Mouse (Mus musculus) thymus, postnatal 10 days (tissue): ENCODE data around the gene Zfp36.
"Not testable (repeated sequence)": the region's sequence is repeated elsewhere in the genome, so short reads cannot be mapped to it uniquely, and the experiment has no call there.

Experiments
- DNase-seq, 2 experiments: peaks; one replicate each; pipeline ENCODE4 v3.0.0; 2021; ENCODE audit warnings: low spot score in 2 of 2

Gene Zfp36

DNA sequence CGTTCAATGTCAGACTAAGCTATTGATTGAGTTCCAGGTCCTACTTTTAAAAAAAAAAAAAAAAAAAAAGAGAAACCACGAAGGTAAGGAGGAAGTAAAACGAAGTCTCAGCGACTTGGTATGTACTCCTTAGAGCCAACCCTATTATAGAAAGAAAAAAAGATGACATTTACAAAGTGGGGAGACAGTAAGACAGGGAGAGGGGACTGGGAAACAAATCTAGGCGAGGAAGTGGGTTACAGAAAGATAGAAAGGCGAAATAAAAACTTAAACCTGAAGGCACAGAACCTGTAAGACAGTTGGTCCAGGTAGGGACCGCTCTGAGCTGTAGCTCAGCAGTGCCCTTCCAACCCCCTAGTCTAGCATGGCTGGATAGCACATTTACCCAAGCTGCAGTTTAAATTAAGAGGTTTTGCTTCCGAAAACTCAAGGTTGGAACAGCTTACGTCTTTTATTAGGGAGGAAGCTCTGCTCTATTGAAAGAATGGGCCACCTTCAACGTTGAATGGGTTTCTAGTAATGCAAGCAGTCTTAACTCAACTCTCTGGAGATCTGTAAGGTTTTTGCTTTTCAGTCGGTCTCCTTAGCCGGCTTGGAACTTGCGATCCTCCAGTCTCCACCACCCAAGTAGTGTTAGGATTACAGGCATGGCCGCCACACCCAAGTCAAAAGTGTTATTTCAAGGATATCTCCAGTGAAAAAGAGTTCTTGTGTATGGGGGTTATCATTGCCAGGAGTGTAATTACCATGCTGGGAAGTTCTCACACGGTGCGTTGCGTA lies at the start of gene Zfp36:
TSS of gene Zfp36 (minus strand) at position 17 of the 780 bp plus-strand sequence.
- DNase-seq: no peak

DNA sequence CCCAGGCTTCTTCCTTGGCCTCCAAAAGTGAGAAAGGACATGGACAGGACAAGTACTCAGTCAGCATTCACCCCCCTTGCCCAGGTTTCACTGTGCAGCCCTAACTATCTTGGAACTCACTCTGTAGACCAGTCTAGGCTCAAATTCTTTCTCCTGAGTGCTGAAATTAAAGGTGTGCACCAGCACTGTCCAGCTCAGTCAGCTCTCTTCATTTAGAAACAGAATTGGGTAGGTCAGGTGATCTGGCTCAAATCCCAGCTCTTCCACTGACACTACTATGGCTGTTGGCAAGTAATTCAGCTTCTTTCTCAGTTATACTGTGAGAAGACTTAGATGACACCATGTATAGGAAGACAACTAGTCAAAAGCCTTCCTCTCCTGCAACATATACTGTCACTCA lies 47.7 kb upstream of the Zfp36 start:
- no peak for DNase-seq

GRCm38 (mm10) chr7:28423018-28423417 lies 43.0 kb upstream of the Zfp36 start:
- no peak for DNase-seq

DNA sequence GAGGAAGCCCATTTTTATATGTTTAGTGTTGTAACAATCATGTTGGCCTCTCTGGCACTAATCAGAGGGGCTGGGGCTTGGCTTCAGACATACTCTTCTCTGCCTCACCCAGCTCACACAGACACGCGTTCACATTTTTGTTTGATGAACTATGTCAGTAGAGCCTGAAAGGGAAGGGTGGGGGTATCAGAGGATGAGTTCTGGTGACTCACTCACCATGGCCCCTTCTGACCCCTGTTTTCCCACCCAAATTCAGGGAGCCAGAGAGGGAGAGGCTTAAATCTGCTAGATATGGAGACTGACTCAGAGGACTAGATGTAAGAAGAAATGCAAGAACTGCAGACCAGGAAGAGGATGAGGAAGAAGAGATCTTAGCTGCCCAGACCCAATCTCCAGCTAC lies 39.4 kb upstream of the Zfp36 start:
- DNase-seq: no peak

- DNase-seq: no peak
Observed at GRCm38 (mm10) chr7:28418096-28418670, 38.1 kb upstream of the Zfp36 start.

GRCm38 (mm10) chr7:28417368-28417767 lies 37.3 kb upstream of the Zfp36 start:
- DNase-seq: no peak

DNA sequence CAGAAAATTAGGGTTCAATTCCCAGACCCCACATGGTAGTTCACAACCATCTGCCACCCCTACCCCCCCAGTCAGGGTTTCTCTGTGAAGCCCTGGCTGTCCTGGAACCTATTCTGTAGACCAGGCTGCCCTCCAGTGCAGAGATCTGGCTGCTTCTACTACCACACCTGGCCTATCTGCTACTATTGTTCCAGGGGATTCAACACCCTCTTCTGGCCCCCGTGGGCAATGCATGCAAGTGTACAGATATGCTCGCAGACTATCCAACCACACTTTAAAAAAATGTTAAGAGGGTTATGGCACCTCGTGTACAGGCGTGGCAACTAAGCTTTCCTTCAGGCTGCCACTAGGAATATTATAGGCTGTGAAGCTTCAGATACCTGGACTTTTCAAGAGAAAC lies 32.8 kb upstream of the Zfp36 start:
- peak in 1 of 2 experiments; percentile 22 for DNase-seq

DNA sequence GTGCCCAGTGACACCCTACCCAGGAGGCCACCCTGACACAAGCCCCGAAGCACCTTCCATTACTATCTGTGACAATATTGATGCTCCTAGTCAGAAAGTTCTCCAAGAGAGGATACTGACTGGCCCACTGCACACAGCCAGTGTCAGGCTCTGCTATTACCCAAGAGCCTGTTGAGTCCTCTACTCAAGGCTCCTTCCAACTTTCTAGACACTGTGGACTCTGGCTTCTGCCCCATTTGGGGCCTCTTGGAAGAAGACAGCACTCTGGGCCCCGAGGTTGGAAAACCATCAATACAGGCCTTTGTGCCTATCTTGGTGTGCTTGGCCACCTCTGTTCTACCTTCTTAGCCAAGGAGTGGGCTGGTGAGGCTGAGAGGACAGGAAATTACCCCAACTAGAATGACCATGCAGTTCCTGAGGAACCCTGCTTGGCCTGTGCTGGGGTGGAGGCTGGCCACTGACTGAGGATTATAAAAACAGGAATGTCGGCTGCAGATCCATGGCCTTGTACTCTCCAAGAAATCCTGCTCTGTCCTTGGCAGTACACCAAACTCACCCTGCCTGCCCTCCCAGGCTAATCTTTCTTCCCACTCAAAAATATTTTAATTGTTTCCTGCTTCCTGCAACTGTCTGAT lies 30.9 kb upstream of the Zfp36 start:
- DNase-seq: no peak

GRCm38 (mm10) chr7:28401942-28402341 lies 21.9 kb upstream of the Zfp36 start:
- DNase-seq: no peak

DNA sequence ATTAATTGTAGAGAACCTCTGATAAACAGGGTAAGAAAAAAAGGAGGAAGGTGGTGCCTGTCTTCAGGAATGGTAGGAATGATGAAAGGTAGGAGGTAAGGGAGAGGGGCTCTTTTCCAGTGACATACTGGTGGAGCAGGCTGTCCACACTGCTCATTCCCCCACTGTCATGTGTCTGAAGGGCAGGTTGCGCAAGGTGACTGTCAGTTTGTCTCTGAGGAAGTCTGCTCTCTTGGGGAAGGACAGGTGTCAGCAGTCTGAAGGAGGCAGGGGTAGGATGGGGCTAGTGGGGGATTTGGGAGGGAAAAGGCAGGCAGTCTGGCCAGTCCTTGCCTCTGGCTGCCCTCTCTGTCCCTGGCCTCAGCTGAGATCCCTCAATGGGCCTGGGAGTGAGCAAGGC lies 21.0 kb upstream of the Zfp36 start:
- no peak for DNase-seq

GRCm38 (mm10) chr7:28398696-28399340 lies 18.8 kb upstream of the Zfp36 start:
- no peak for DNase-seq

DNA sequence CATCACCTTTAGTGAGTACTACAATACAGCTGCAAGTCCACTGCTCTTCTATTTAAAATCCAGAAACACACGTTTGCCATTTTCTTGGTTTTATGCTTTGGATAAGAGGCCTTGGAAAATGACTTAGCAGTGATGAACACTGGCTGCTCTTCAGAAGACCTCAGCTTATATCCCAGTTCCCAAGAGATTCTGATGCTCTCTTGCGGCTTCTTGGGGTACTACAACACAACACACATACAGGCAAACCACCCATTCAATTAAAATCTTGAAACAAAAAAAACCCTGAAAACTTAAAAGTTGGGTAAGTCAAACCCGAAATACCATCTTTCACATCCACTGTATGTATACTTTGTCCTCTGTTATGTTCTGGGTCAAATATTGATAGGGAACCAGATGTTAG lies 17.9 kb upstream of the Zfp36 start:
- DNase-seq: no peak

DNA sequence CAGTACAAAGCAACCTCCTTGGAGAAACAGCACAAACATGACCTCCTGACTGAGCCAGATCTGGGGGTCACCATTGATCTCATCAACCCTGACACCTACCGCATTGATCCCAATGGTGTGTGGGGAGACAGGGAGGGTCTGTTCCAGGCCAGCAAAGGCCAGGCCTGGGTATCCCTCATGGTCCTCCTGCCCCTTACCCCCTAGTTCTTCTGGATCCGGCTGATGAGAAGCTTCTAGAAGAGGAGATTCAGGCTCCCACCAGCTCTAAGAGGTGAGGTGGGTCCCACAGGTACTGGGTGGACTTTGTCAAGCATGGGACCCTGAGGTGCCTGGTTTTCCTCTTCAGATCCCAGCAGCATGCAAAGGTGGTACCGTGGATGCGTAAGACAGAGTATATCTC lies 15.4 kb upstream of the Zfp36 start:
- no peak for DNase-seq

DNA sequence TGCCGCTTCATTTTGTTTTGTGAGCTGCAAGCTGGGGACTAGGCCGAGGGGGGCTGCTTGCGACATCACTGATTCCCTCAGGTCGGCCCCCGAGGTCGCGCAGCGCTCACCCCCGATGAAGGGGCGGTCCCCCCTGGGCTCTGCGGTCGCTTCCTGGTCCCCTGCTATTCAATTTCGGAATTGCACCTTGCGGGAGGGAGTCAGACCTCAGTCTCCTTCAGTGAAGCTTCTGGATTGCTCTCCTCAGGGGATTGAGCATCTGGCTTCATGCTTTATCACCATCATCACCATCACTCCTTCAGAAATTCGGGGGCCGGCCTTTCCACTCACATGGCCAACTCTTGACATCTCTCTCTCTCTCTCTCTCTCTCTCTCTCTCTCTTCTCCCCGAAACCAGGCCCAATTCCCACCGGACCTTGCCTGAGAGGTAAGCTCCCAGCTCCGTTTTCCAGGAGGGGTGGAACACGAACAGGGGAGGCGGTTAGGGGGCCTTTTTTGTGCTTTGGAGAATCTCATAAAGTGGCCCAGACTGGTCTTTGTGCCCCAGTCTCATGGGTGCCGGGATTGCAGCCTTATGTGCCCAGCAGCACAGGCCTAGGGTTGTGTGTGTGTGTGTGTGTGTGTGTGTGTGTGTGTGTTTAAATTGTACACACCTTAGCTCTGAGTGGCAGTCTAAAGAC lies 13.4 kb upstream of the Zfp36 start:
- peak in 1 of 2 experiments; percentile 30 for DNase-seq

DNA sequence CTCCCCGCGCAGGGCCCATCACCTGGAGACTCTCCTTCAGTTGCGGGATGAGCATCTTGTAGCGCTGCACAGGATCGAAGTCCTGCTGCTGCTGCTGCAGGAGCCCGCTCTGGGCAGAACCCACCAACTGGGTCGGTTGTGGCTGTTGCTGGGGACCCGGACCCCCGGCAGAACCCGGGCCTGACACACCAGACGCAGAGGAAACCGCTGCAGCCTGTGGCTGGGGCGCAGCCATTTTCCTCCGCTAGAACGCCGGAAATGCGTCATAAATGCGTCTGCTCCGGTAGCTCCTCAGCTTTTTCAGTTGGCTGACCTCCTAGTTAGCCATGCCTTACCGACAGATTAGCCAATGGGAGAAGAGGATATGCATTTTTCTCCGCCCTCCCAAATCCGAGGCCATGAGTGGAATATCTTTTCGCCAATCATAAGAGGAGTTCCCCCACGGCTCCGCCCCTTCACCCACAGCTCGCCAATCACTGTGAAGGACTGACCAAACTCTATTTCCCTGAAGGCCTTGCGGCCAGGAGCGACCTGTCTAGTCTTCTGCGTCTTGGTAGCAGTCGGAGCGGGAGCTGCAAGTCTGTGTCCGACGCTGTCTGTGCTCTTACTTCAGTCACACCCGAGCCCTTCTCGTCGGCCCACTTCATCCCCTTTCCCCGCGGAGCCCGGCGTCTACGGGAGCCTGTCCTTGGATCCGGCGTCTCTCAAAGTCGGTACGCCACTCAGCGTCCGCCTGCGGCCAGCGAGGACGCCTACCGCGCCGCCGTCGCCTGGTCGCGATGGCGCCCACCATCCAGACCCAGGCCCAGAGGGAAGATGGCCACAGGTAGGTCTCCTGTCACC lies 12.6 kb upstream of the Zfp36 start, which contains the start of the genes Med29 and Paf1:
TSS of gene Med29 (minus strand) at position 280 of the 843 bp plus-strand sequence.
TSS of gene Paf1 (plus strand) at position 523 of the 843 bp plus-strand sequence.
- DNase-seq: peak; percentile 90 to 94

- DNase-seq: no peak
Observed at GRCm38 (mm10) chr7:28390331-28390730, 10.3 kb upstream of the Zfp36 start.

DNA sequence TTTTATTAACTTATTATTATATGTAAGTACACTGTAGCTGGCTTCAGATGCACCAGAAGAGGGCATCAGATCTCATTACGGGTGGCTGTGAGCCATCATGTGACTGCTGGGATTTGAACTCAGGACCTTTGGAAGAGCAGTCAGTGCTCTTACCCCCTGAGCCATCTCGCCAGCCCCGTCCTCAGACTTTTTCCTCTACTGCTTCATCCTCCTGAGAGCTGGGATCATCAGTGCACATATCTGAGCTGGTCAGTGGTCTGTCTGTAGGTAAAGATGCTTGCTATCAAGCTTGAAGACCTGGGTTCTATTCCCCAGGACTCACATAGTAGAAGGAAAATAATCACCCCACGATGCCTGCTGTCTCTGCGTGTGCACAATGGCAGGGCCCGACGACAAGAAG lies 7.3 kb upstream of the Zfp36 start:
- DNase-seq: not testable (repeated sequence)

DNA sequence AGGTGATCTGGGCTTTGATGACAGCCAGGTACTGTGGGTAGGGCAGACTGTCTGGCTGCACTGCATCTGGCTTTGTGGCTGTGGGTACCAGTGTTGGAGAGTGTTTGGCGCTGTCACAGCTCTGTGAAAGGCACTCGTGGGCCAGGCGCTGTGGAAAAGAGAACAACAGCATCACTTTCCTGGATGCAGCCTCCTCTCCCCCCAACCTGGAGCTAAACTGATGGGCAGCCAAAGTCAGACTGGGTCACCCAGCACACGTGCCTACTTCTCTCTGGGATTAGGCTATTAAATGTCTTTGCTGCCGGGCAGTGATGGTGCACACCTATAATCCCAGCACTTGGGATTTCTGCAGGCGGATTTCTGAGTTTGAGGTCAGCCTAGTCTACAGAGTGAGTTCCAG lies 6.8 kb upstream of the Zfp36 start:
- not testable (repeated sequence) for DNase-seq

DNA sequence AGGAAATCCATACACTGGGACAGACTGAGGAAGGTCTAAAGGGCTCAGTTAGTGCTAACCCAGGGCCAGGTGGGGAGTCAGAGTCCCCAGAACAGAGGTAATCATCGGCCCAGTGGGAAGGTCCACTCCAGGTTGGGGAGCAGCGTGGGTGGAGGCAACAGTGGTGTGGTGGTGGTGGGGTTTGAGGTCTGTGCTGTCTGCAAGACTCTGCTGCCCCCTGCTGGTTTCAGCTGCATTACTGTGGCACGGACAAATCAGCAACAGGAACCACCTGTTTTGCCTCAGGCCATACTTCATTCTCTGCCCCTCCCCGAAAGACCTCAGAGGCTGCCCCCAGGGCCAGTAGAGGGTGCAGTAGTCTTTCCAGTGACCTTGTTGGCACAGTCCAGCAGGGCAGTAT lies 6.4 kb upstream of the Zfp36 start:
- DNase-seq: peak; percentile 81 to 97

GRCm38 (mm10) chr7:28386007-28386406 lies 6.0 kb upstream of the Zfp36 start:
- no peak for DNase-seq

DNA sequence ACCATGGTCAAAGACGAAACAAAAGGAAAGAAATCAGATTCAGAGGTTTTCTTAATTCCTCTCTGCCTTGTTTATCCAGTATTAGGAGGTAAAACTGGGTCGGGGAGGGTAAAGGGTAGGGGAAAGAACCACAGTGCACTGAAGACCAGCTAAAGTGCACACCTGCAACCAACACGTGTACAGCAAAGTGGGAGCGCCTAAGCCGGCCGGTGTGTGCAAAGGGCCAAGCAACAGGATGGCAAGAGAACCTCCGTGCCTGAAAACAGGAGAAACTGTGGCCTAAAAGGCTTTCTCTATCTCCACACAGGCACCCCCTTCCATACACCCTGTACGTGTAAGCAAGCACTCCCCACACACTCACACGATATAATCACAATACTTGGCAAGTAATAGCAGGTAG lies 5.1 kb upstream of the Zfp36 start:
- DNase-seq: no peak
